Mouse (Mus musculus) embryonic fibroblast, embryonic 13.5 days (primary cell): ENCODE measurements at regions not wholly inside any gene's neighbourhood (a gene's known extent, or its start where the extent isn't known, plus 50 kb on each side); places are given as distances from the start of the nearest gene placed in this dataset.

Experiments used
- CTCF ChIP-seq: IDR thresholded peaks from 2 replicates; pipeline ENCODE4 v1.5.1; 2011; ENCODE audit warnings: mild to moderate bottlenecking, control low read depth, low read length, moderate library complexity, borderline replicate concordance; ENCODE audit not compliant: insufficient read depth
- POLR2A ChIP-seq: IDR thresholded peaks from 2 replicates; pipeline ENCODE4 v1.6.1; 2011; ENCODE audit warnings: low read depth, mild to moderate bottlenecking, control low read depth, low read length, moderate library complexity

DNA sequence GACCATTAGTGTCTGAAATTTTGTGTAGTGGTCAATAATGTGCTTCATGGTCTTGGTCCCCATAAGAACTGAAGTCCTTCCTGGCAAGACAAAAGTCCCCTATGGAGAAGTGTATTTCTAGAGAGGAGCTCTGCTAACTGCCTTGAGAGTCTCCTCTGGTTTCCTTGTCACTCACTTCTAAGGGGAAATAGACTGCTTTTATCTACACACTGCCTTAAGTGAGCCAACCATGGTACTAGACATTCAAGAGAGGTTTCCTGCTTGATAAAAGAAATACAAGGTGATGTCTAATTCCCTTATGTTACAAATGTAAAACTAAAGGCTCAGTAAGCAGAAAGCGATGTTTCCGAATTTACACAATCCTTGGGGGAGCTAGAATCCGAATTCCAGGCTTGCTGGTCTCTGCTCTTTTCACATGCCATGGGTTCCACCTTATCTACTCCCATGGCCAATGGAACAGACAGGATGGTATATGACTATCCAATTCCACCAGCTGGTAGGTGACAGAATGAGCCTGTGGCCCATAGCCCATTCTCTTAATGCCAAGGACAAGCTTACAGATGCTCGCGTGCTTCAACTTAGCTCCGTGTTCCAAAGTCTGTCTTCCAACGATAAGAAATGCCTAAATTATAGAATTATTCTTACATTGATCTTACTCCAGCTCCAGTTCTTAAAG is 305.3 kb downstream of the Fam49a start:
- TF ChIP-seq CTCF (no peak), POLR2A (no peak)
